Mouse (Mus musculus): ENCODE results near the gene Myo5c. TPM values are rescaled to one million over a fixed set of nuclear protein-coding genes. Genes with fewer than 3 reads are reported as not detected.
A peak's percentile ranks its signal among the peaks of the same experiment; 100 is the strongest.

Gene Myo5c
- total and polyA plus RNA-seq, 3 experiments = 3.8 to 5.2 (median 4.4) TPM

DNA sequence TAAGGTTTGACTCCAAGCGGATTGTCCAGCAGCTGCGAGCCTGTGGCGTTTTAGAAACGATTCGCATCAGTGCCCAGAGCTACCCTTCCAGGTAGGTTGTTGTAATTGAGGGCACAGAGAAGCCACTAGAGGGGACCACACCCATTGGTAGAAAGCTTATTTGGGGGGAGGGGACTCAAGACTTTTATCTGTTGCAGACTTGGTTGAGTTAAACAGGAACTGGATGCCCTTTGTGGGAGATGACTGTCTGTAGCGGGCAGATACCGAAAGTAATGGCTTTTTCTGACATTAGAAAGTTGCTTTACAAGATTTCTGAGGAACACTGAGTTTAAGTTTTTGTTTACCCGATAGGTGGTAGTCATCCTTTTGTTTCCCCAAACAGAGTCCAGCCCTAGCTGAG, 39.7 kb downstream of the Myo5c start:
- no peak for DNase-seq (ENCODE audit: extremely low read depth)
- no peak overlapping the region for H3K9ac ChIP-seq (ENCODE audit: insufficient read depth, low read depth)
- dilution Hi-C loops (cut with MboI; ENCODE audit: extremely low pct_ligation_motif_present, extremely low pct_unique_long_range_greater_than_20kb, low sequenced_read_pairs) = no loop called here
- peaks cover 10 to 37% of the 10 kb centered on the region in 2 experiments for H3K4me1 ChIP-seq (ENCODE audit: control insufficient read depth in 1 of 2, insufficient read depth in 2 of 2)
- H3K9me3 ChIP-seq (replicated peaks; ENCODE audit: low read length) = peaks cover 4% of the 10 kb centered on the region
- in situ Hi-C loops (cut with MboI; ENCODE audit: low pct_ligation_motif_present, low pct_unique_long_range_greater_than_20kb, low sequenced_read_pairs) = loop anchor here (10.0 kb wide), 2 partner anchors 67 to 367 kb away; no protein-coding TSS in a partner anchor
- H3K27ac ChIP-seq (ENCODE audit: insufficient read depth, low read depth) = no peak overlapping the region
- no peak overlapping the region for H3K4me2 ChIP-seq (ENCODE audit: insufficient read depth, low read depth, poor library complexity, severe bottlenecking)
- no peaks in the 10 kb centered on the region for H3K79me2 ChIP-seq (replicated peaks; ENCODE audit: control insufficient read depth, extremely low read depth, insufficient read depth, poor library complexity, severe bottlenecking)
- no peak for TF ChIP-seq RCOR1 (conservative IDR thresholded peaks at IDR 0.05; ENCODE audit: low read depth, low read length)
- no peak for TF ChIP-seq TCF12 (IDR thresholded peaks at IDR 0.05; ENCODE audit: low read depth, low read length)
- no peak for TF ChIP-seq MAX (IDR thresholded peaks at IDR 0.05; ENCODE audit: low read length)
- no peak for TF ChIP-seq MYC (IDR thresholded peaks at IDR 0.05; ENCODE audit: low read depth, low read length)
- no peak for TF ChIP-seq ZC3H11A (IDR thresholded peaks at IDR 0.05; ENCODE audit: low read depth, low read length)
- TF ChIP-seq E2F4 (IDR thresholded peaks at IDR 0.05; ENCODE audit: insufficient replicate concordance, low read depth, low read length) = no peak
- TF ChIP-seq HCFC1 (IDR thresholded peaks at IDR 0.05; ENCODE audit: low read depth, low read length) = no peak
- TF ChIP-seq NRF1 (IDR thresholded peaks at IDR 0.05; ENCODE audit: low read depth, low read length) = no peak
- TF ChIP-seq UBTF (IDR thresholded peaks at IDR 0.05; ENCODE audit: low read depth, low read length) = no peak
- TF ChIP-seq ETS1 (conservative IDR thresholded peaks at IDR 0.05; ENCODE audit: low read depth, low read length) = no peak
- no peak for TF ChIP-seq BHLHE40 (IDR thresholded peaks at IDR 0.05; ENCODE audit: low read depth, low read length)
- no peak for TF ChIP-seq IRF4 (IDR thresholded peaks at IDR 0.05; ENCODE audit: low read depth, low read length)
- TF ChIP-seq CHD2 (IDR thresholded peaks at IDR 0.05; ENCODE audit: low read length) = no peak
- TF ChIP-seq SIN3A (IDR thresholded peaks at IDR 0.05; ENCODE audit: low read length) = no peak
- TF ChIP-seq MAFK (IDR thresholded peaks at IDR 0.05; ENCODE audit: insufficient replicate concordance, low read length) = no peak
- TF ChIP-seq SMC3 (IDR thresholded peaks at IDR 0.05; ENCODE audit: low read depth, low read length) = no peak
- TF ChIP-seq MAZ (IDR thresholded peaks at IDR 0.05; ENCODE audit: low read depth, low read length) = no peak
- no peak for TF ChIP-seq JUN (IDR thresholded peaks at IDR 0.05; ENCODE audit: insufficient read depth, low read depth, low read length)
- no peak for TF ChIP-seq ELF1 (IDR thresholded peaks at IDR 0.05; ENCODE audit: low read depth, low read length)
- TF ChIP-seq ZKSCAN1 (IDR thresholded peaks at IDR 0.05; ENCODE audit: borderline replicate concordance, low read depth, low read length) = no peak
- H3K36me3 ChIP-seq (replicated peaks in 1 of 2; ENCODE audit: control insufficient read depth in 1 of 2, insufficient read depth in 1 of 2, low read length in 1 of 2) = peaks cover 8 to 30% of the 10 kb centered on the region in 2 experiments
- H3K4me3 ChIP-seq (replicated peaks in 1 of 3; ENCODE audit: low read depth in 2 of 3, low read length in 2 of 3, poor library complexity in 1 of 3) = no peak overlapping the region
- no peaks in the 10 kb centered on the region for H3K27me3 ChIP-seq (replicated peaks)

DNA sequence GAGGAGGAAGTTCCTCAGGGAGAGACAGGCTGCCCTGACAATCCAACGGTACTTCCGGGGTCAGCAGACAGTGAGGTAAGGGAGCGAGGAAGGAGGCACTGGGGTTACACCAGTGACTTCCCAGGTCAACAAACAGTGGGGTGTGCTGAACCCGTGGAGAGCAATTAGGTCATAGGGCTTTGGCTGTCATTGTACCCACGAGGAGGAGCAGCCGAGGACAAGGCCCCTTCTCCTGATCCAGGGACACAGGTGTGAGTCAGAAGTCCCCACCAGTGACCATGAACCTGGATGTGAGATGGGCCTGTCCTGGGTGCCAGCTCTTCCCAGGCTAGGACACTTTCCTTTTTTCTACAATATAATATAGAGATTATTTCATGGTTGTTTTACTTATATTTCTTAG, 41.8 kb downstream of the Myo5c start:
- no peak for TF ChIP-seq EP300 (IDR thresholded peaks at IDR 0.05; ENCODE audit: low read length)
- no peak for TF ChIP-seq NRF1 (IDR thresholded peaks at IDR 0.05; ENCODE audit: low read depth, low read length)
- no peak for TF ChIP-seq MAX (IDR thresholded peaks at IDR 0.05; ENCODE audit: low read length)
- no peak for TF ChIP-seq ETS1 (conservative IDR thresholded peaks at IDR 0.05; ENCODE audit: low read depth, low read length)
- no peak for TF ChIP-seq MAZ (IDR thresholded peaks at IDR 0.05; ENCODE audit: low read depth, low read length)
- TF ChIP-seq BHLHE40 (IDR thresholded peaks at IDR 0.05; ENCODE audit: low read depth, low read length) = no peak
- no peak for TF ChIP-seq GABPA (IDR thresholded peaks at IDR 0.05; ENCODE audit: insufficient replicate concordance, low read depth, low read length)
- no peak for TF ChIP-seq MAFK (IDR thresholded peaks at IDR 0.05; ENCODE audit: insufficient replicate concordance, low read length)
- TF ChIP-seq MXI1 (IDR thresholded peaks at IDR 0.05; ENCODE audit: low read depth, low read length) = no peak
- no peak for TF ChIP-seq ELF1 (IDR thresholded peaks at IDR 0.05; ENCODE audit: low read depth, low read length)
- dilution Hi-C loops (cut with MboI; ENCODE audit: extremely low pct_ligation_motif_present, extremely low pct_unique_long_range_greater_than_20kb, low sequenced_read_pairs) = no loop called here

More for the DNA sequence above, 41.8 kb downstream of the Myo5c start:
- DNase-seq (ENCODE audit: extremely low read depth) = no peak
- Histone ChIP-seq H3K27ac (ENCODE audit: insufficient read depth, low read depth) (no peak overlapping the region), H3K4me3 (replicated peaks in 1 of 3; ENCODE audit: low read depth in 2 of 3, low read length in 2 of 3, poor library complexity in 1 of 3) (peak overlapping the region in 1 of 3 experiments; percentile 55), H3K79me2 (replicated peaks; ENCODE audit: control insufficient read depth, extremely low read depth, insufficient read depth, poor library complexity, severe bottlenecking) (no peaks in the 10 kb centered on the region), H3K27me3 (replicated peaks) (no peaks in the 10 kb centered on the region), H3K4me2 (ENCODE audit: insufficient read depth, low read depth, poor library complexity, severe bottlenecking) (no peak overlapping the region), H3K9ac (ENCODE audit: insufficient read depth, low read depth) (no peak overlapping the region), H3K9me3 (replicated peaks; ENCODE audit: low read length) (peaks cover 4% of the 10 kb centered on the region), H3K36me3 (replicated peaks in 1 of 2; ENCODE audit: control insufficient read depth in 1 of 2, insufficient read depth in 1 of 2, low read length in 1 of 2) (peaks cover 8 to 35% of the 10 kb centered on the region in 2 experiments), H3K4me1 (ENCODE audit: control insufficient read depth in 1 of 2, insufficient read depth in 2 of 2) (peaks cover 10 to 38% of the 10 kb centered on the region in 2 experiments)
- in situ Hi-C loops (cut with MboI; ENCODE audit: low pct_ligation_motif_present, low pct_unique_long_range_greater_than_20kb, low sequenced_read_pairs) = loop anchor here (10.0 kb wide), 2 partner anchors 69 to 369 kb away; no protein-coding TSS in a partner anchor

All from CH12.LX (cell line).